Mouse (Mus musculus): Measurements from ENCODE around the gene Rora. TPM values are rescaled to one million over a fixed set of nuclear protein-coding genes. Genes with fewer than 3 reads are reported as not detected.
A peak's percentile ranks its signal among the peaks of the same experiment; 100 is the strongest.

Rora gene
- total RNA-seq, 2 experiments from 2014 or later, result 94.6 to 95.7 TPM

DNA sequence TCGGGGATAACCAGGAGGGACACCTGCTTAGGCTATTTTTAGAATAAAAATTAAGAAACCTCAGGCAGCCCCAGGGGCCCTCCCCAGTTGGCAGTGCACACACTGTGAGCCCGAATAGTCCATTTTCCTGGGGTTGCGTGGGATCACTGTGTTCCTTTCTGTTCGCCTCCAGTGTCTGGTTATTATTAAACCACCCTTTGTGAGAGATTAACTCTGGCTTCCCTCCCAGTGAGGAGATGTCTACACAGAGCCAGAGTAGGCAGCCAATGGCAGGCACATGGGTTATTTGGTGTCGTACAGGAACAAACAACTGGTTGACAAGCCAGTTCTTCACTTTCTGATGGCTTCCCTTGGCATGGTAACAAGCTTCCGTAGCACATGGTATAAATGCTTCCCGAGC lies 287.5 kb downstream of the Rora start:
- DNase-seq (ENCODE audit: low spot score in 2 of 2), result no peak

DNA sequence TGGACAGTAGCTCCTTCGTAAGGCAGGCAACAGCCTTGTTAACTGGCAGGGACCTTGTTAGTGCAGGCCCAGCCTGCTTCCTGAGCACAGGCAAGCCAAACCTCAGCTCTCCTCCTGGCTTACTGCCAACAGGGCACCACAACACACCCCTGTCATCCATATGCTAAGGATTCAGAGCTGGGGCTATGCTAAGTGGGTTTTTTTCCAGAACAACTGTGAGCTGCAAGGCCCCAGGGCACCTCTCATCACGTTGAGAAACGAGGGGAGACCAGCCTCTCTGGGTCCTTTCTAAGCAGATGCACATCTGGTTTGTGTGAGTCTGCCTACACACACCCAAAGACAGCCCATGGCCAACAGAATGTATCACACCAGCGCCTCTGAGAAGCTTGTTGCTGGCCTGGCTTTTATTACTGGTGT lies 289.0 kb downstream of the Rora start:
- no peak for DNase-seq (ENCODE audit: low spot score in 2 of 2)

GRCm38 (mm10) chr9:68944026-68944425 lies 290.4 kb downstream of the Rora start:
- DNase-seq (ENCODE audit: low spot score in 2 of 2), result no peak

GRCm38 (mm10) chr9:68947707-68948106 lies 294.1 kb downstream of the Rora start:
- no peak for DNase-seq (ENCODE audit: low spot score in 2 of 2)

DNA sequence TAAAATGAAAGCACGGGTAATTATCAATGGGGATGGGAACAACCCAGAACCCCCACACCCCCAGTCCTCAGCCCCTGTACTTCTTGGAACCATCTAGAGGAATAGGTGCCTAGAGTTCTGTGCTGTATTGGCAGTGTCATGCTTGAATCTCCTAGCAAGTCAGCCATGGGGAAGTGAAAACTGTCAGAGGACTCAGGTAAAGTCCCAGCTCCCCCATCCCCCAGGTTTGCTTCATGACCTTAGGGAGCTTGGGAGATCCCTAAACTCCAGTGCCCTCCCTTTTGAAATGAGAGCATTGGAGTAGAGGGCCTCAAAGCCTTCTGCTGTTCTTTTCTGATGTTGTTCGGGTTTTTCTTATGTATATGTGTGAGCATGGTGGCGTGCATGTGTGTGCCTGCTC lies 294.6 kb downstream of the Rora start:
- DNase-seq (ENCODE audit: low spot score in 2 of 2), result no peak

DNA sequence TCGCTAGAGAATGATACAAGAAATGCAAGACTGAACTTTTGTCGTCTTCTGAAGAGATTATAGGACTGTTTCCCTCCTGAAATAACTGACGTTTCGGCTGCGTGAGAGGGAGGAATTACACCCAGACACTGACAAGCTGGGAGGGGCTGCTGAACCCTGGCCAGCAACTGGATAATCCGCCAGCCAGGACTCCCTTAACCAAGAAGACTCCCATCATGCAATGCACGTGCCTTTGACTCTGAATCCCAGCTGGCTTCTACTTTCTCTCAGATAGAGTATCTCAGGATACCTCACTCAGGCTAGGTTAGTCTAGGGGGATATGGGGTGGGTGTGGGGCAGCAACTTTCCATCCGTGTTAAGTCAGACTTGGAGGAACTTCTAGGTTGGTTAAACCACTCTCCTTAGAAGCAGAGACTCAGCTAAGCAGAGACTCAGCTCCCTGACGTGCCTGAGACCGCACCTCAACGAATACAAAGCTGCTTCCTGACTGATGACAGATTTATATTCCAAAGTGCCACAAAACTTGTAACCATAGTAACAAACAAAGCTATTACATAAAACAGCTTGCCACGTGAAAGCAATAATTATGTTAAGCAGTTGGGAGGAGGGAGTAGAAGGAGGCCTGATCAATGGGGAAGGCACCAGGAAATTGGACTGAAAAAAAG lies 302.8 kb downstream of the Rora start:
- no peak for DNase-seq (ENCODE audit: low spot score in 2 of 2)

DNA sequence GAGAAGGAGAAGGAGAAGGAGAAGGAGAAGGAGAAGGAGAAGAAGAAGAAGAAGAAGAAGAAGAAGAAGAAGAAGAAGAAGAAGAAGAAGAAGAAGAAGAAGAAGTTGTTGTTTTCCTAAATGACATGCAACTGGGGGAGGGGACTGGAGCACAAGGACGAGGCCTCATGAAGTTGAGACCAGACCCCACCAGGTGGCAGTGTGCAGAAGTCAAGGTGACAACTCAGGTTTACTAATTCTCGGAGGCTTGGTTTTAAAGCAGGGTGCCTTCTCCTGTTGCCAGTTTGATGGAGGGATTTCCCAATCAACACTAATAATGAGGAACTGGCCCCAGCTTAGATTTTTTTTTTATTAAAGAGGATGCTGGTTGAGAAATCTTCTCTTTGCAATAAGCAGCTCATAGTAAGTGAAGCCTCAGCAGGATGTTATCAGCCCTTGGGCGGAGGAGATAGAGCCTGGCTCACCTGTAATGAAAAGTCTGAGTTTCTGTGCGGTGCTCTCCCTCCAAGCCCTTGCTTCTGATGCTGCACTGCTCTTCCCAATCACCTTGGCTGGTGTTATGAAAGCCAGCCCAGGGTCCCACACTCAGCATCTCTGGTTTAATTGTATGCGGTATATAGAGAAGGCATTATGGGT lies 303.5 kb downstream of the Rora start:
- peak in 1 of 2 experiments; percentile 16 for DNase-seq (ENCODE audit: low spot score in 2 of 2)

DNA sequence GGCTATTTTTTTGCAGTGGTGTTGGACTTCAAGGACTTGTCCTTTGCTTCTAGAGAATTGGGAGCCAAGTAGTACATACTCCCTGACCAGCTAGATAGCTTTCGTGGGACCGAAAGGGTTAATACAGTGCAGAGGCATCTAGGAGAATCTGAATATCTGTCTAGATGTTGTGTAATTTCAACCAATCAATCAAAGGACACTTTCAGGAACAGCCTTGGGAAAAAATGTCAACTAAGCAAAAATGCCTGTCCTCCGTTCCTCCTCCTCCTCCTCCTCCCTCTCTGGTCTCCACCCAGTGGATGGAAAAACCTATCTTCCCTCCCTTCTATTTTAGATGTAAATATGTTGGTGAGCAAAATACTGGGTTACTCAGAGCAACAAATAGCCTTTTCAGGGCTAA lies 304.2 kb downstream of the Rora start:
- DNase-seq (ENCODE audit: low spot score in 2 of 2), result no peak

DNA sequence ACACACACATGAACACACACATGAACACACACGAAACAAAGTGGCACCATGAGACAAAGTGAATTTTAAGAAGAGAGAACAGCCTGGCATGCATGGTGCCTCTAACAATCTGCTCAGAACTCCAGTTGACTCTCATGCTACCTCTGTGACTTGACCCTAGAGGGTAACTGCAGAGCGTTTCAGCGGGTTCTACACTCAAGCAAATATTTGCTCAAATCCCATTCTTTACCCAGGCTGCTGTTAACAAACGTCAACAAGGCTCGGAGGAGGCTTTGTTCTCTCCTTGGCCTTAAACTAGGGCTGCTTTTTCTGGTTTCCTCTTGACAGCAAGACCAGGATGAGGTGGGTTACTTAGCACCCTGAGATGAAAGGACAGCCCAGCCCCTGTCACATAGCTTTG lies 305.3 kb downstream of the Rora start:
- no peak for DNase-seq (ENCODE audit: low spot score in 2 of 2)

DNA sequence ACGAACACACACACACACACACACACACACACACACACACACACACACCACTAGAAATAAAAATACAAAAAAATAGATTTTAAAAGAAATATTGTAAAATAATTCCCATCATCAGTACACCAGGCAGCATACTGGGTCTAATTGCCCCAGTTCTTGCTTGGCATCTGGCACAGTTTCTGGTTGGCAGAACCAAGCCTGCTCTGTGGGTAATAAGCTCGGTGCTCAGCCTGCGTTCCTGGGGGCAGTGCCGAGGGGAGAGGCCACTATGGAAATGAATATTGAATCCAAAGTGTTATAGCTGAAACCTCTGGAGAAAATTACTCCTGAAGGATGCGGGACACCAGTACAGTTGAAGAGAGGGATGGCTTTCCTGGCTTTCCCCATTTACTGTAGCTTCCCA lies 310.3 kb downstream of the Rora start:
- DNase-seq (ENCODE audit: low spot score in 2 of 2), result no peak

DNA sequence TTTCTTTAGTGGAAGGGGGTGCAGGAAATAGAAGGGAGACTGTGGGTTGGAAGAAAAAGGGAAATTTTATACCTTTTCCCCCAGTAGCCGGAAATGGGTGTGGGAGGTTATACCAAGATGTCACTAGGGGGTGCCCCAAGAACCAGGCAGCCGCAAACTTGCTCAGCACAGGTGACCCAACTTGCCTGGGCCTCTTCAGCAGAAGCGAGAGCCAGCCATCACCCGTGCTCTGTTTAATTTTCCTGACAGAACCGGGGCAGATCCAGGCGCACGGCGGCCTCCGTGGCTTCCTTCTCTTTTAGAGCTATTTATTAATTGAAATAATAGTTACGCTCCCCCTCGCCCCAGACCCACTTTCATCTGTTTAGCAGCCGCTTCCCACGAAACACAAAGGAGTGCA lies 313.0 kb downstream of the Rora start:
- DNase-seq (ENCODE audit: low spot score in 2 of 2), result no peak

DNA sequence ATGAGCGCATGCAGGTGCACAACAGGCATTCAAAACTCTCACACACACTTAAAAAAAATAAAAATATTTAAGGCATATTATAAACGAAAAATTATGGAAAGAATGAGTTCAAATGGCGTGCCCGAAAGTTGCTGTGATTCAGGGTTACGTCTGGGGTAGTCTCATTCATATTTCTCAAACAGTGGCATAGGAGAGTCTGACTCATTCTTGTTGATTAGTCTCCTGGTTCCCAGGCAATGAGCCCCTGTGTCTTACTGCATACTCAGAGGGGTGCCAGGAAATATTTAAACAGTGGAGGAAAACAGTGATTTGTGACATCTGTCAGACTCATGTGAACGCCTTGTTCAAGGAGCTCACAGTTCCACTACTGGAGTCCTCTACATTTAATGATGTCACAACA lies 316.5 kb downstream of the Rora start:
- DNase-seq (ENCODE audit: low spot score in 2 of 2), result no peak

DNA sequence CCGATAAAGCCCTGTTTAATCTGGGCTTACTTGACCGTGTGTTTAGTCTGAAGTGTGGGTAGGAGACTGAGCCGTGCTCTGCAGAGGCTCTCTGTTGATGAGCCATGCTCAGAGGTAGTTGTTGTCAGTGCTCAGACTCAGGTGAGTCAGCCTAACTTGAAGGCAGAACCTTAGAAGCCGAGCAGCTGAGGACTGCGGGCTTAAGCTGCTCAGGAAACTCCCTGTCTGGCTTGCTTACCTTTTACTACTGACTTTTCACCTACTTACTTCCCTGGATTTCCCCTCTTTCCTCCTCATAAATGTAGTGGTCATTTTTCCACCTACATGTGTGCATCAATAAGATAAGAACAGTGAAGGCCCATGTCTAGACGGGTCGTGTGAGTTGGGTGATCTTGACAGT lies 318.7 kb downstream of the Rora start:
- no peak for DNase-seq (ENCODE audit: low spot score in 2 of 2)

- no peak for DNase-seq (ENCODE audit: low spot score in 2 of 2)
Measured at GRCm38 (mm10) chr9:68974517-68974916, 320.9 kb downstream of the Rora start.

DNA sequence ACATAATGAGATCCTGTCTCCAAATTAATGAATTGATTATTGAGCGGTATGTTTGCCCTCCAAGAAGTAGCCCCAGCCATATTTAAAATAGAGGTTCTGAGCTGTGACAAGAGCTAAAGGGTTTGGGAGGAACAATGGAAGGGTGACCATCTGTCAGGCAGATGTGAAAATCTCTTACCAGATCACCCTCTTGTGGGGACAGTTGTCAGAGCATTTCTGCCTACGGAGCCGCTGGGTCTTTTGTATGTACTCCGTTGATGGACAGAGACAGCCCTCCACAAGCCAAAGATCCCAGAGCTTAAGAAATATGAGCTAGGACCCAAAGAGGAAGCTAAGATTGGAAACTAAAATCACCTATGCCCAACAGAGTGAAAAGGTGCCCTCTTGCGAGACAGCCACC lies 322.6 kb downstream of the Rora start:
- DNase-seq (ENCODE audit: low spot score in 2 of 2), result no peak

GRCm38 (mm10) chr9:68976851-68977250 lies 323.3 kb downstream of the Rora start:
- no peak for DNase-seq (ENCODE audit: low spot score in 2 of 2)

DNA sequence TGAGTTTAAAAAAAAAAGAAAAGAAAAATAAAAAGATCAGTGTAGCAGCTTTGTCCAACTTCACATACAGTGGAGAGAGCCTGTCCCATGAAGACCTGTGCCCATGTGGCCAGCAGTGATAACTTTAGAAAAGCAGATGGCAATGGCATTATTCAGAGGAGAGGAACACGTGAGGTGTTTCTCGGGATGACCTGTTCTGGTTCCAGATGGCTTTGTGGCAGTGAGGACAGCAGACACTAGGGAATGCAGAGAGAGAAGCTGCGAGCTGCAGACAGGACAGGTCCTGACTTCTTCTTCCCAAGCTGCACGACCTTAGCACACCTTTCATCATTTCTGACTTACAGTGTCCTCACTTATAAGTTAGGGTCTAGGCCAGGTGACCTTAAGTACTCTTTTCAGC lies 325.1 kb downstream of the Rora start:
- DNase-seq (ENCODE audit: low spot score in 2 of 2), result no peak

DNA sequence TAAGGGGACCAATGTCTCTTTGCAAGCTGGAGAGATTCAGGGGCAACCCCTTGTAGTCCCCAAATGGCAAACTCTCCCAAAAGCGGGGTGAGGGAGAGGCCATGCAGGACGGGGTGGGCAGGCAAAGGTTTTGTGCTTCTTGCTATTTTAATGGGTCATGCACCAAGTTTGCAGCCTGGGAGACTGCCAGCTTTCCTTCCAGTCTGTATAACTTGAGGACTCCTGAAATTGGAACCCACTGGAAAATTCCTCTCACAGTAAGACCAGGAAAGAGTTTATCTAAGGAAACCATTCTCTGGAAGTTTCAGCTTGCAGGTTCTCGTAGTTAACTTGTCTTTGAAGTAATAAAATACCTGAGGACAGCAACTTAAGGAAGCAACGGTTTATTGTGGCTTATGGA lies 326.5 kb downstream of the Rora start:
- DNase-seq (ENCODE audit: low spot score in 2 of 2), result no peak

DNA sequence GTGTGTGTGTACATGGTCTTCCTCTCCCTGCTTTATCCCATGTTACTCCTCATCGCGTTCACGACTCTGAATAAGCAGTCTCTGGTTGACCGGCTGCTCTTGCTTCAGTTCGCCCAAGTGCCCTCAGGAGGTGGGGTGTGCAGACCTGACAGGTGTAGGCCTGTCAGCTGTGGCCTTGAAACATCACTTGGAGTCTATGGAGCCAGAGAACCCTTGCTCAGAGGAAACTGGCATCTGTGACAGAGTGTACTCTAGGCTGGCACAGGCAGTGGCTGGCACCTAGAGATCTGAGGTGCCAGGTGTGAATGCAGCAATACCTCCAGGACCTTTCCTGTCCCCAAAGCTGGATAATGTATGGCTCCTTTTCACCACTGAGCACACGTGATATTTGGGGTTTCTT lies 331.5 kb downstream of the Rora start:
- no peak for DNase-seq (ENCODE audit: low spot score in 2 of 2)

DNA sequence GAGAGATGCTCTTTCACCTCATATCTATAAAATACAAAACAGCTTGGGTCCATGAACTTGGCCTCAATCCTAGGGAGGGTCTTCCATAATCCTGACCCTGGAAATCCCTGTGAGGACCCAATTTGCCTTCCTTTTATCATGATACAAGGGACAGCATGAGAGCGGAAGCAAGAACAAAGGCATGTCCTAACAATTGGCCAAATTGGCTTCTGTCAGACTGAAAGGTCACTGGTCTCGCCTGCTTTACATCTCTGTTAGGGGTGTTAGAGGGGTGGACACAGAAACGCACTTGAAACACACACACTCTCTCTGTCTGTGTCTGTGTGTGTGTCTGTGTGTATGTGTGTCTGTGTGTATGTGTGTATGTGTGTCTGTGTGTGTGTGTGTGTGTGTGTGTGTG lies 332.2 kb downstream of the Rora start:
- DNase-seq (ENCODE audit: low spot score in 2 of 2), result no peak

- no peak for DNase-seq (ENCODE audit: low spot score in 2 of 2)
Measured at GRCm38 (mm10) chr9:68987290-68988042, 333.9 kb downstream of the Rora start.

DNA sequence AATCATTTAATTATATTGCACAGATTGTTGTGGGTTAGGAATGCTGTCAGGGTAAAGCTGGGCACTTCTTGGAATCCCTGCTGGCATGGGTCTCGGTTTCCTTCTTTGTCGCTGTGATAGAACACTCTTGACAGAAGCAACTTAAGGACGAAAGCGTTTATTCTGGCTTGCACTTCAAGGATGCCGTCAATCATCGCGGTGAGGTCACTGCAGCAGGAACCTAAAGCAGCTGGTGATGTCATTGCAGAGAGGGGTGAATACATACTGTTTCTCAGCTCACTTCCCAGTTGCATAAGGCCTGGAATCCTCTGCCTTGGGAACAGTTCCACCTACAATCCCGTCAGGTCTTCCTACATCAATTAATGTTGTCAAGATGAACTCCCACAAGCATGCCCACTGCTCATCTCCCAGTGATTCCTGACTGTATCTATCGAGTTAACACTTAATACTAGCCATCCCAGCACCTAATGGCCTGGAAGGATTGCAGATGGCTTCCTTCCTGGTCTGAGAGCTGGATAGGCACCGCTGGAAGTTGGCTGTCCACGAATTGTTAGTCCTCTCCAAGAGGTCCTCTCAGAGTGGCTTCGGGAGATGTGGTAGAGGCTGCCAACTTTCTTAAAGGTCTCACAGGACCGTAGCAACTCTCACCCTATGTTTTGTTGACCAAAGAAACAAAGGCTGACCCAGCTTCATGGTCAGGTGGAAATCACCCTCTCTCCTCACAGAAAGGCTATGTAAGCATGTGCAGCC lies 334.8 kb downstream of the Rora start:
- DNase-seq (ENCODE audit: low spot score in 2 of 2), result no peak

Data from adrenal gland, postnatal 4 days (tissue).